Mouse (Mus musculus) intestine, postnatal 0 days (tissue): ENCODE results near the gene Ank. TPM values are rescaled to one million over a fixed set of nuclear protein-coding genes. Genes with fewer than 3 reads are reported as not detected.

Experiments
- ATAC-seq: fragments of 200-750 bp; cut with Nextera tagmentation; 2 replicates; pipeline ENCODE4 v1.8.0; 2017; ENCODE audit warnings: mild to moderate bottlenecking, moderate TSS enrichment, moderate library complexity
- H3K27ac ChIP-seq: fragments of 300-500 bp; sonication (generic); 2 replicates; pipeline ENCODE4 v1.5.1; 2014; ENCODE audit warnings: mild to moderate bottlenecking, low read depth, low read length, moderate library complexity
- H3K27me3 ChIP-seq: fragments of 300-500 bp; sonication (generic); replicated peaks from 2 replicates; pipeline ENCODE4 v1.6.1; 2014; ENCODE audit warnings: low read length, mixed read lengths; ENCODE audit not compliant: control insufficient read depth, insufficient read depth
- H3K36me3 ChIP-seq: fragments of 300-500 bp; sonication (generic); 2 replicates; pipeline ENCODE4 v1.6.1; 2014; ENCODE audit warnings: mild to moderate bottlenecking, moderate library complexity; ENCODE audit not compliant: control insufficient read depth, insufficient read depth
- H3K4me1 ChIP-seq: fragments of 300-500 bp; sonication (generic); replicated peaks from 2 replicates; pipeline ENCODE4 v1.6.1; 2014; ENCODE audit warnings: antibody characterized with exemption, low read length, mixed read lengths; ENCODE audit not compliant: control insufficient read depth, insufficient read depth
- H3K4me2 ChIP-seq: fragments of 300-500 bp; sonication (generic); replicated peaks from 2 replicates; pipeline ENCODE4 v1.6.1; 2014; ENCODE audit warnings: low read depth, mild to moderate bottlenecking, moderate library complexity
- H3K4me3 ChIP-seq: fragments of 300-500 bp; sonication (generic); 2 replicates; pipeline ENCODE4 v1.5.1; 2014; ENCODE audit warnings: low read depth, low read length
- H3K9ac ChIP-seq: fragments of 300-500 bp; sonication (generic); 2 replicates; pipeline ENCODE4 v1.6.1; 2014; ENCODE audit warnings: mild to moderate bottlenecking, low read depth, low read length
- H3K9me3 ChIP-seq: fragments of 300-500 bp; sonication (generic); 2 replicates; pipeline ENCODE4 v1.6.1; 2016; ENCODE audit warnings: mixed run types; ENCODE audit not compliant: control insufficient read depth
- CTCF ChIP-seq: sonication (generic); IDR thresholded peaks from 2 replicates; pipeline ENCODE4 v1.5.1; 2016; ENCODE audit warnings: low read depth, mild to moderate bottlenecking, control low read depth, antibody characterized with exemption, moderate library complexity
- WGBS: fragments of 180-500 bp; shearing (Covaris S2); extraction: QIAGEN DNeasy Blood & Tissue Kit; methylation state at CpG from one replicate; pipeline ENCODE4 v1.1.7; 2014; 5-methylcytosine and 5-hydroxymethylcytosine counted together
- polyA plus RNA-seq: library from polyadenylated mRNA; unstranded; fragments of >200 nt; fragmentation: Nextera tagmentation; extraction: Ambion mirVana; gene quantifications from 2 replicates; pipeline ENCODE4 v1.2.1, GENCODE M21; 2015

Ank gene
- polyA plus RNA-seq, 1 experiment from 2014 or later, result 20.9 TPM

DNA sequence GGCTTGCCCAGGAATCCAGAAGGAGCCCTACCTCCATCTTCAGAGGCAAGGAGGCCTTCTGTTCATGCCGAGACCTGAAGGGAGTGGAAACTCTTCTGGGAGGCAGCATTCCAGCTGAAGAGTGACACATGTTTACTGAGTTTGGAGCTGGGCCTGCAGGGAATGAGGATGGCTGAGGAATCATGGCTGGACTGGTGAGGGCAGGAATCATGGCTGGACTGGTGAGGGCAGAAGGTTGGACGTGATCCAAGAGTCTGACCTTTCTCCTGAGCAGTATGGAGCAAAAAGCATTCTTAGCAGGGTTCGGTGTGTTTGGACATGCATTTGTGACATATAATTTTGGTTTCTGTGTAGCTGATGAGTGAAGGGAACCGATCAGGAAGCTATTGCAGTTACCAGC, 15.5 kb downstream of the Ank start:
- Histone ChIP-seq H3K9me3 (no peaks in the 10 kb centered on the region), H3K36me3 (0 out of 2 replicates have a peak, but pooled peaks cover 4% of the 10 kb centered on the region), H3K9ac (no peak overlapping the region), H3K4me2 (no peak overlapping the region), H3K4me3 (no peak overlapping the region), H3K27me3 (no peaks in the 10 kb centered on the region), H3K4me1 (no peaks in the 10 kb centered on the region), H3K27ac (no peak overlapping the region)
- 57% methylated on average over 4 of the region's 4 CpGs for WGBS
- ATAC-seq, result no peak
- TF ChIP-seq CTCF, result no peak

GRCm38 (mm10) chr15:27483183-27483582, 16.7 kb downstream of the Ank start:
- H3K27ac ChIP-seq, result no peak overlapping the region
- no peak for TF ChIP-seq CTCF
- H3K9ac ChIP-seq, result no peak overlapping the region
- H3K9me3 ChIP-seq, result no peaks in the 10 kb centered on the region
- no peaks in the 10 kb centered on the region; the same call in 1 of the 2 replicates for H3K4me1 ChIP-seq
- no peak overlapping the region for H3K4me2 ChIP-seq
- no peak overlapping the region for H3K4me3 ChIP-seq
- 0 out of 2 replicates have a peak, but pooled peaks cover 4% of the 10 kb centered on the region for H3K36me3 ChIP-seq
- no peak for ATAC-seq
- 57% methylated on average over 3 of the region's 3 CpGs for WGBS
- no peaks in the 10 kb centered on the region for H3K27me3 ChIP-seq

- peak; percentile 39 for ATAC-seq
- whole genome bisulfite sequencing, result 39% methylated on average over 12 of the region's 12 CpGs
- no peaks in the 10 kb centered on the region; the same call in 1 of the 2 replicates for H3K4me1 ChIP-seq
These were observed 19.2 kb downstream of the Ank start for GRCm38 (mm10) chr15:27485567-27486278.

GRCm38 (mm10) chr15:27486279-27486618, 19.8 kb downstream of the Ank start:
- H3K27ac ChIP-seq, result no peak overlapping the region
- TF ChIP-seq CTCF, result no peak
- H3K4me1 ChIP-seq, result no peaks in the 10 kb centered on the region; the same call in 1 of the 2 replicates
- no peak overlapping the region for H3K9ac ChIP-seq
- 38% methylated on average over 5 of the region's 5 CpGs for WGBS
- no peak overlapping the region for H3K4me3 ChIP-seq
- peak; percentile 60 for ATAC-seq
- no peaks in the 10 kb centered on the region for H3K27me3 ChIP-seq
- peak overlapping the region; percentile 44 for H3K4me2 ChIP-seq
- no peaks in the 10 kb centered on the region for H3K9me3 ChIP-seq
- H3K36me3 ChIP-seq, result no peaks in the 10 kb centered on the region

More at GRCm38 (mm10) chr15:27485567-27486278, 19.2 kb downstream of the Ank start:
- TF ChIP-seq CTCF, result no peak
- Histone ChIP-seq H3K4me2 (peak overlapping the region; percentile 44), H3K9ac (no peak overlapping the region), H3K4me3 (no peak overlapping the region), H3K9me3 (no peaks in the 10 kb centered on the region), H3K27me3 (no peaks in the 10 kb centered on the region), H3K36me3 (no peaks in the 10 kb centered on the region), H3K27ac (no peak overlapping the region)

DNA sequence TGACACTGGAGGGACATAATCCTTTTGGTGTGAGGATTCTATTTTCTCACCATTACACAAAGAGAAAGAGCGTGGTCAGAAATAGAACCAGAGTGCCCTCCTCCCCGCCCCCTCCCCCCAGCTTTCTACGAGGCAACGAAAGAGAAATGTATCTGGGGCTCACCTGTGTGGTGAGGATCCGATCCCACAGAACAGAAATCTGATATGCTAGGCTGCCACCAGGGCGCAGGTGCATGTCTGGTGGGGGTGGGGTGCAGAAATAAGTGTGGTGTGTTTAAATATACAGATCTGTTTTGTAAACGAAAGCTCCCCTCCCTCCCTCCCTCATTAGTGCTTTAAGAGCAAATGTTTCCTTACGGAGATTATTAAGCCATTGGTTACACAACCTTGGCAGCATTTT, 20.6 kb downstream of the Ank start:
- H3K27ac ChIP-seq, result no peak overlapping the region
- ATAC-seq, result no peak

GRCm38 (mm10) chr15:27488042-27488441, 21.6 kb downstream of the Ank start:
- H3K4me2 ChIP-seq, result no peak overlapping the region
- TF ChIP-seq CTCF, result no peak
- no peak for ATAC-seq
- H3K4me1 ChIP-seq, result no peaks in the 10 kb centered on the region; the same call in 1 of the 2 replicates
- WGBS, result 51% methylated on average over 10 of the region's 10 CpGs
- H3K27me3 ChIP-seq, result no peaks in the 10 kb centered on the region
- no peak overlapping the region for H3K9ac ChIP-seq
- no peaks in the 10 kb centered on the region for H3K36me3 ChIP-seq
- H3K4me3 ChIP-seq, result no peak overlapping the region
- no peak overlapping the region for H3K27ac ChIP-seq
- no peaks in the 10 kb centered on the region for H3K9me3 ChIP-seq

More for the DNA sequence above, 20.6 kb downstream of the Ank start:
- Histone ChIP-seq H3K27me3 (no peaks in the 10 kb centered on the region), H3K36me3 (no peaks in the 10 kb centered on the region), H3K4me2 (no peak overlapping the region), H3K9ac (no peak overlapping the region), H3K9me3 (no peaks in the 10 kb centered on the region), H3K4me1 (no peaks in the 10 kb centered on the region; the same call in 1 of the 2 replicates), H3K4me3 (no peak overlapping the region)
- WGBS, result 36% methylated on average over 8 of the region's 8 CpGs
- TF ChIP-seq CTCF, result no peak
